Mouse (Mus musculus) monocyte, adult 5-6 weeks (primary cell): ENCODE data around the gene Slc3a2. TPM values are rescaled to one million over a fixed set of nuclear protein-coding genes. Genes with fewer than 3 reads are reported as not detected.
A peak's percentile ranks its signal among the peaks of the same experiment; 100 is the strongest.

Experiments used
- ATAC-seq: fragments of 153-309, 156-312 bp; replicated peaks from 2 replicates; pipeline ENCODE4 v1.8.0; 2017; ENCODE audit warnings: mild to moderate bottlenecking; ENCODE audit not compliant: low TSS enrichment, insufficient number of reproducible peaks, severe bottlenecking, poor library complexity, low FRiP score
- total RNA-seq: library from RNA; stranded (forward); fragments of 200-1000, 200-491, 200-594 nt; gene quantifications from 3 replicates; pipeline ENCODE4 v1.2.3, GENCODE M21; 2017

Slc3a2 gene
- total RNA-seq, 1 experiment from 2014 or later: 61.4 TPM

DNA sequence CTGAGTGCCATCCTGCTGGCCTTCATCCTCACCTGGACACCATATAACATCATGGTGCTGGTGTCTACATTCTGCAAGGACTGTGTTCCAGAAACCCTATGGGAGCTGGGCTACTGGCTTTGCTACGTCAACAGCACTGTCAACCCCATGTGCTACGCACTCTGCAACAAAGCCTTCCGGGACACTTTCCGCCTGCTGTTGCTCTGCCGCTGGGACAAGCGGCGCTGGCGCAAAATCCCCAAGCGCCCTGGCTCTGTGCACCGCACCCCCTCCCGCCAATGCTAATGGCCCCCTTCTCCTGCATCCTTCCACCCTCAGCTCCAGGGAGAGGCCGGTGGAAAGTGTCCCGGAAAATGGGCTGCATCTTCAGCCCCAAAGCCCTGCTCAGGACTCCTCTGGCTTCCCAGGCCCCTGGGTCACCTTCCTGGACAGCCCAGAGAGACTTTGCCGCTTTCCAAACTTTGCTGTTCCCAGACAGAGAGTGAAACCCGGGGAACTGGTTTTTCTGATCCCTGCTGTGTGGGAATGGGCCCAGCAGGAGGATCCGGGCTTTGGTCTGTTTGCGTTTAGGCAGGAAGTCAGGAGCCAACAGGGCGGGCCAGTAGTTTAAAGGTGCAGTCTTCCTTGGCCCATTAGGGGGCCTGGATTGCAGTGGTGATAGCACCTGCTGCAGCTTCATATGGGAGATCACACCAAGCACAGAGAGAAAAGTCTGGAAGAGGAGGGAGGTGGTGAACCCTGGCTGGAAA, 44.0 kb downstream of the Slc3a2 start:
- ATAC-seq: no peak

DNA sequence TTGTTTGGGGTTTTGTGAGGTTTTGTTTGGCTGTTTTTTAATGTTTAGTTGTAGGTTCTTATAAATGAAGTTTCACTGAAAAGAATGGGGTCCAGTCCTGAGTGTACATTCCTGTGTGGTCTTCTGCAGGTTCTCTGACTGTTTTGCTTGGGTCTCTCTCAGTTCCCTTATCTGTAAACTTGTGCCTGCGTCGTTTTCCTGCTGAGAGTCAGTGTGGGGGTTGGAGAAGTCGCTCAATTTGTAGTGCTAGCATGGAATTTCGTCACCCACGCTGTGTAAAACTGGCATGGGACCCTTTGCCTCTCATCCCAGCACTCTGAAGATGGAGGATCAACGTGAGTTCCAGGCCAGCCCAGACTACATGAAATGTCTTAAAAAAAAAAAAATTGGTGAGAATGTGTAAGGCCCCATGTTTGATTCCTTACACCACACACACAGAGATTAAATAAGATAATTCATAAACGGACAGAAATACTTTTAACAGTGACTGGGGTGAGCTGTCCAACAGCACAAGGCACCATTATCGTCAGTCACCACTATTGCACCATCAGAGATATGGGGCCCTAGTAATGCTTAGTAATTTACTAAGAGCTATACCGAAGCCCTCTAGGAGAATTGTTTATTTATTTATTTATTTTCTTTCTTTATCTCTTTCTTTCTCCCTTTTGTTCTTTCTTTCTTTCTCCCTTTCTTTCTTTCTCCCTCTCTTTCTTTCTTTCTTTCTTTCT, 49.7 kb downstream of the Slc3a2 start:
- ATAC-seq: no peak

DNA sequence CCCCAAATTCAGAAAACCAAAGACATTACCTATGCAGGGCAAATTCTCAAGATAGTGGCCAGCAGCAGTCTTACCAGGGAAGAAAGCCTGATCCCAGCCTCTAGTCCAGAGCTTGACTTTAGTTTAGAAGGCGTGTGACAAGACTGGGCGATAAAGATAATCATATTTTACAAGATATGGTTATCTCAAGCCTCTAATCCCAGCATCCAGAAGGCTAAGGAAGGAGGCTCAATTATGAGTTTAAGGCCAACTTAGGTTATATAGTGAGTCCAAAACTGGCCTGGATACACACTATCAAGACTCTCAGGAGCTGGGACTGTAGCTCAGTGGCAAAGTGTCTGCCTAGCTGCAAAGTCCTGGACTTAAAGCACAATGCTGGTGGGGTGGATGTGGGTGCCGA, 50.3 kb downstream of the Slc3a2 start:
- ATAC-seq: no peak

DNA sequence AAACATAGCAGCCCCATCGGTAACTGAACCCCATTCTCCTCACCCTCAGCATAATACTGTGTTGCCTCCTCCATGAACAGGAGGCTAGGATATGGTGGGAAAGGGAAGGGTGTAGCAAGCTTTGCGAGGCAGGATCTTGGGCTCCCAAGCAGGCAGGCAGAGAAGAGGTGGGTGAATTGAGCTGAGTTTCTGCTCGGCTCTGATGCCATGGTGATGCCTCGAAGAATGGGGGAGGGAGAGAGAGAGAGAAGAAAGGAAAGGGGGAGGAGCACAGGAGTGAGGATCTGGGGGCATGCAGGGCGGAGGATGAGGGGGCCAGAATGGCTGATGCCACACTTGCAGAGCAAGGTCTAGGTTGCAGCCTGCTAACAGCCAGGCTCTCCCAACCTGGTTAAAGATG, 57.4 kb downstream of the Slc3a2 start:
- ATAC-seq: no peak

DNA sequence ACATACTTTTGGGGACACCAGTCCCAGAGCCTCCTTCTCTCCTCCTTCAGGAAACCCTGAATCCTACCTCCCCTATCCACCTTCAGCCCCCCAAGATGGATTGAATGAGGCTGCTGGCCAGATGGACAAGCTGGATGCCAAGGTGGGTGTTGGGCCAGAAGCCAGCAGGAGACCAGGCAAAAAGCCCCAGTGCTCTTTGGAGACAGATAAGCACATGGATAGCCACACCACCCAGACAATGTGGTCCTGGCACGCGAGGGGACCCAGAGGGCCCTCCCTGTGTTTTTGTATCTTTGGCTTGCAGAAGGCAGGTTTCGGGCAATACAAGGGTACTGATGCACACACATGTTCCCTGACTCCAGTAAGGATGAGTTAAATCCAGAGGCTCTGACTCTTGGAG, 58.3 kb downstream of the Slc3a2 start:
- ATAC-seq: no peak

DNA sequence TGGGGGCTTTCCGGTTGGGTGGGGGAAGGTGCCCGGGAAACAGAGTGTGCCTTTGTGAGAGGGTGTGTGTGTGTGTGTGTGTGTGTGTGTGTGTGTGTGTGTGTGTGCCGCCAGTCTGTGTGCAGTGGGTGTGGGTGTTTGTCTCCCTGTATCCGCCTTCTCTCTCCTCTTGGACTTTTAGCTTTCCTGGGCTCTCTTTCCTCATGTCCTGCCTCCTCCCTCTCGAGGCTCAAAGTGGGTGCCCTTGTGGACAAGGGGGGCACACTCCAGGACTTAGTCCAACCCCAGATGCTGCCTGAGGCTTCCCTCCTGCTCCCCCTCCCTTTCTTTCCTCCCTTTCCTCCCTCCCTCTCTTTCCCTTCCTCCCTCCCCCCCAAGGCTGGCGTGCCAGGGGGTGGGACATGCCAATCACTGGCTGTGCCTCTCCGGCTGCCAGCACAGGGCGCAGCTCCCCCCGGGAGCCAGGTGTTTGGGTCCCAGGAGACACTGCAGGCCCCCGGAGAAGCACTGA, 59.2 kb downstream of the Slc3a2 start:
- no peak for ATAC-seq

DNA sequence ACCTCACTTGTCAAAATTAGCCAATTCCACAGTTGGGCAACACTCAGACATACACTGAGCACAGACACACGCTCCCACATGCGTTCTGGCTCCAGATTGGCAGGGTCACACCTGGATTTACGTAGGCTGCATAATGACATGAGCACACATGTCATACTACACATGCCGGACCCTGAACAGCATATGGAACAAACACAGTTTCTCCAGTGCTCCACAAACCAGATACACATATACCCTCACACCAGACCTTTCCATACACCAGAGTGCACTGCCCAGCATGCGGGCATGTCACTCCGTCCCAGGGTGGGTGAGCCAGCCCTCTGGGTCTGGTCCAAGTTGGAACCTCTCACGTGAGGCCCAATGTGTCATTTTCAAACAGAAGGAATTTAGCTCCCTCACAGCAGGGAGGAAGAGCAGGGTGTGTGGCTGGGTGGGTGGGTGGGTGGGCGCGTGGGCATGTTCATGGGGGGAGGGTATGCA, 59.8 kb downstream of the Slc3a2 start, which contains the start of gene Chrm1:
Chrm1 (plus strand) TSS at position 430 of the 480 bp plus-strand sequence.
- ATAC-seq: no peak

DNA sequence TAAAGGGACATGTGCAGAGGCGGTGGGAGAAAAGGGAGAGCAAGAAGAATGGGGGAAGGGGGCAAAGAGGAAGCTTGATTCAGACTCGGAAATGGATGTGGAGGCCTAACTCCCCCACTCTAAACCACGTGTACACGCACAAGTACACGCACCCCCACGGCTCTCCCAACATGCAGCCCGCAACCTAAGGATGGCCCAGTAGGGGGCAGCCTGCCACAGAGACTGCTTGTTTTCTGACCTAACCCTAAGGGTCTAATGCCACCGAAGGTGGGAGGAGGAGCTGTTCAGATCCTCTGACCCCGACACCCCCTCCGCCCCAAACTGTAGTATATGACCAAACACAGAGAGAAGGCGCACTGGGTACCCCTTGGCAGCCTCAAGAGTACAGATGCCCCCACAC, 60.8 kb downstream of the Slc3a2 start:
- peak; percentile 27; the same call in 1 of the 2 replicates for ATAC-seq

DNA sequence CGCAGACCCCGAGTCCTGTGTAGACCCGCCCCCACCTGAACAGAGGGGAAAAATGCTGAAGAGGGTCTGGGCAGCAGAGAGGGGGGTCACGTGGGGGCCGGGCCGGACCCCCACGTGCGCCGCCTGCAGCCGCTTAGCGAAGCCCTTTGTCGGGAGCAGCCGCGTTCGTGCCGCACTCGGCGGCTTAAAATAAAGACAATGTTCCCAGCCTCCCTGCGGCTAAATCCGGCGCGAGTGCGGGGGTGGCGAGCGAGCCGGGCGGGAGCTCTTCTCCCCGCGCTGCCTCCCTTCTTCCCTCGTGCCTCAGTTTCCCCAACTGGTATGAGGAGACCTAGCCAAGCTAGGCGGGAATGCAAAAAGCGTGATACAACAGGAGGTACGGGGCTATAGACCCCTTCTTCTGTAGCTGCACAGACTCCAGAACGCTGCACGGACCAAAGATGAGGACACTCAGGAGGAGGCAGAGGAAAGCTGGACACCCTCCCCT, 61.3 kb downstream of the Slc3a2 start:
- no peak for ATAC-seq

Other genes starting within 250 kb of the Slc3a2 start
- 0.21 TPM in 1 of 3 replicates, not detected in the others for gene Slc22a8, start 132.1 kb downstream of the Slc3a2 start, total RNA-seq
- not detected in 3 replicates for gene Slc22a6, start 105.3 kb downstream of the Slc3a2 start, total RNA-seq
- not detected in 3 replicates for gene Chrm1, start 59.6 kb downstream of the Slc3a2 start, total RNA-seq
- 32.5 to 68.4 TPM (median 56.6 TPM) in 3 replicates for gene Wdr74, start 12.5 kb upstream of the Slc3a2 start, total RNA-seq
- 1.9 to 2.8 TPM in 2 of 3 replicates, not detected in the other for gene 1700092M07Rik, start 17.3 kb upstream of the Slc3a2 start, total RNA-seq
- gene Stx5a, start 18.0 kb upstream of the Slc3a2 start, total RNA-seq: 105 to 173 TPM (median 138 TPM) in 3 replicates
- 85.6 to 138 TPM (median 127 TPM) in 3 replicates for gene Nxf1, start 33.7 kb upstream of the Slc3a2 start, total RNA-seq
- gene Tmem223, start 47.6 kb upstream of the Slc3a2 start, total RNA-seq: 10.2 to 19.0 TPM (median 12.6 TPM) in 3 replicates
- gene Tmem179b, start 51.1 kb upstream of the Slc3a2 start, total RNA-seq: 86.6 to 115 TPM (median 101 TPM) in 3 replicates
- 2.0 to 11.4 TPM (median 4.5 TPM) in 3 replicates for gene Taf6l, start 63.0 kb upstream of the Slc3a2 start, total RNA-seq
- gene Polr2g, start 75.2 kb upstream of the Slc3a2 start, total RNA-seq: 31.6 to 48.4 TPM (median 47.3 TPM) in 3 replicates
- 0.85 to 1.2 TPM (median 1.1 TPM) in 3 replicates for gene Zbtb3, start 79.2 kb upstream of the Slc3a2 start, total RNA-seq
- 40.1 to 52.8 TPM (median 48.3 TPM) in 3 replicates for gene Ttc9c, start 96.0 kb upstream of the Slc3a2 start, total RNA-seq
- gene Hnrnpul2, start 96.6 kb upstream of the Slc3a2 start, total RNA-seq: 84.4 to 149 TPM (median 101 TPM) in 3 replicates
- 40.4 to 54.5 TPM (median 44.1 TPM) in 3 replicates for gene AC129217.1, start 106.4 kb upstream of the Slc3a2 start, total RNA-seq
- gene Bscl2, start 114.1 kb upstream of the Slc3a2 start, total RNA-seq: 25.1 to 34.8 TPM (median 30.9 TPM) in 3 replicates
- gene Gng3, start 115.8 kb upstream of the Slc3a2 start, total RNA-seq: 0.39 to 0.64 TPM in 2 of 3 replicates, not detected in the other
- 0.10 to 0.78 TPM (median 0.32 TPM) in 3 replicates for gene Lrrn4cl, start 127.4 kb upstream of the Slc3a2 start, total RNA-seq
- 200 to 274 TPM (median 220 TPM) in 3 replicates for gene Ubxn1, start 148.1 kb upstream of the Slc3a2 start, total RNA-seq
- gene Uqcc3, start 157.6 kb upstream of the Slc3a2 start, total RNA-seq: 45.0 to 55.1 TPM (median 54.5 TPM) in 3 replicates
- 18.1 to 52.5 TPM (median 21.3 TPM) in 3 replicates for gene Lbhd1, start 160.4 kb upstream of the Slc3a2 start, total RNA-seq
- not detected in 3 replicates for gene Gm49403, start 160.6 kb upstream of the Slc3a2 start, total RNA-seq
- gene 1810009A15Rik, start 165.5 kb upstream of the Slc3a2 start, total RNA-seq: 62.5 to 90.9 TPM (median 65.3 TPM) in 3 replicates
- gene Gm49416, start 165.6 kb upstream of the Slc3a2 start, total RNA-seq: not detected in 3 replicates
- gene Ints5, start 169.6 kb upstream of the Slc3a2 start, total RNA-seq: 5.8 to 9.1 TPM (median 7.4 TPM) in 3 replicates
- 57.5 to 87.0 TPM (median 59.6 TPM) in 3 replicates for gene Ganab, start 174.7 kb upstream of the Slc3a2 start, total RNA-seq
- 34.2 to 75.8 TPM (median 50.2 TPM) in 3 replicates for gene B3gat3, start 197.0 kb upstream of the Slc3a2 start, total RNA-seq
- 2.1 to 7.6 TPM (median 3.6 TPM) in 3 replicates for gene Rom1, start 206.0 kb upstream of the Slc3a2 start, total RNA-seq
- 39.3 to 101 TPM (median 62.5 TPM) in 3 replicates for gene Eml3, start 206.2 kb upstream of the Slc3a2 start, total RNA-seq
- gene Mta2, start 218.5 kb upstream of the Slc3a2 start, total RNA-seq: 129 to 201 TPM (median 158 TPM) in 3 replicates
- gene Tut1, start 230.5 kb upstream of the Slc3a2 start, total RNA-seq: 14.8 to 16.9 TPM (median 16.7 TPM) in 3 replicates
- gene Eef1g, start 243.7 kb upstream of the Slc3a2 start, total RNA-seq: 313 to 352 TPM (median 341 TPM) in 3 replicates